Mouse (Mus musculus) heart, embryonic 12.5 days (tissue): ENCODE data around the gene Adra2a. TPM values are rescaled to one million over a fixed set of nuclear protein-coding genes. Genes with fewer than 3 reads are reported as not detected.

Source experiments
- ATAC-seq: fragments of 200-750 bp; cut with Nextera tagmentation; 2 replicates; pipeline ENCODE4 v1.8.0; 2017; ENCODE audit warnings: moderate TSS enrichment, moderate library complexity; ENCODE audit not compliant: insufficient number of reproducible peaks, low FRiP score
- H3K27ac ChIP-seq: fragments of 300-500 bp; sonication (generic); 2 replicates; pipeline ENCODE4 v1.5.1; 2016; ENCODE audit warnings: mild to moderate bottlenecking, moderate library complexity; ENCODE audit not compliant: poor library complexity, severe bottlenecking
- H3K27me3 ChIP-seq: fragments of 300-500 bp; sonication (generic); replicated peaks from 2 replicates; pipeline ENCODE4 v1.6.1; 2016; ENCODE audit warnings: mild to moderate bottlenecking, moderate library complexity
- H3K36me3 ChIP-seq: fragments of 300-500 bp; sonication (generic); 2 replicates; pipeline ENCODE4 v1.6.1; 2016; ENCODE audit warnings: mild to moderate bottlenecking, moderate library complexity
- H3K4me1 ChIP-seq: fragments of 300-500 bp; sonication (generic); replicated peaks from 2 replicates; pipeline ENCODE4 v1.6.1; 2016; ENCODE audit warnings: mild to moderate bottlenecking
- H3K4me2 ChIP-seq: fragments of 300-500 bp; sonication (generic); 2 replicates; pipeline ENCODE4 v1.6.1; 2016; ENCODE audit warnings: mild to moderate bottlenecking, moderate library complexity
- H3K4me3 ChIP-seq: fragments of 300-500 bp; sonication (generic); 2 replicates; pipeline ENCODE4 v1.5.1; 2016; ENCODE audit warnings: mild to moderate bottlenecking
- H3K9ac ChIP-seq: fragments of 300-500 bp; sonication (generic); 2 replicates; pipeline ENCODE4 v1.6.1; 2016; ENCODE audit warnings: mild to moderate bottlenecking, moderate library complexity
- H3K9me3 ChIP-seq: fragments of 300-500 bp; sonication (generic); replicated peaks from 2 replicates; pipeline ENCODE4 v1.6.1; 2016; ENCODE audit warnings: mild to moderate bottlenecking, moderate library complexity
- WGBS: fragments of 180-500 bp; shearing (Covaris S2); methylation state at CpG from one replicate; pipeline ENCODE4 v1.1.7; 2016; 5-methylcytosine and 5-hydroxymethylcytosine counted together
- polyA plus RNA-seq: library from polyadenylated mRNA; unstranded; fragments of >200 nt; fragmentation: Nextera tagmentation; extraction: Ambion mirVana; gene quantifications from 2 replicates; pipeline ENCODE4 v1.2.1, GENCODE M21; 2016

The Adra2a gene
- polyA plus RNA-seq, 1 experiment from 2014 or later, result 0.09 TPM

DNA sequence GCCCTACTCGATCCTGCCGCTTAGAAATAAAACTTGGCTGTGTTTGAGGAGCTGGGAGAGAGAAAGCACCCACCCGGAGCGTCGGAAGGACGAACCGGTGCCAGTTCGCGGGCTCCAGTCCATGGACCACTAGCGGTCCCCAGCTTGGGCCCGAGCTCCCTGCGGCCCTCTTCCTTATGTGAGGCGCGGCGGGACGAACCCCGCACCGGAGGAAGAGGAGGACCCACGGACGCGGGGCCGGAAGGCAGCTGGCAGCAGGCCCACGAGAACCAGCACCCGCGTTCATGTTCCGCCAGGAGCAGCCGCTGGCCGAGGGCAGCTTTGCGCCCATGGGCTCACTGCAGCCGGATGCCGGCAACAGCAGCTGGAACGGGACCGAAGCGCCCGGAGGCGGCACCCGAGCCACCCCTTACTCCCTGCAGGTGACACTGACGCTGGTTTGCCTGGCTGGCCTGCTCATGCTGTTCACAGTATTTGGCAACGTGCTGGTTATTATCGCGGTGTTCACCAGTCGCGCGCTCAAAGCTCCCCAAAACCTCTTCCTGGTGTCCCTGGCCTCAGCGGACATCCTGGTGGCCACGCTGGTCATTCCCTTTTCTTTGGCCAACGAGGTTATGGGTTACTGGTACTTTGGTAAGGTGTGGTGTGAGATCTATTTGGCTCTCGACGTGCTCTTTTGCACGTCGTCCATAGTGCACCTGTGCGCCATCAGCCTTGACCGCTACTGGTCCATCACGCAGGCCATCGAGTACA lies 2.2 kb downstream of the Adra2a start:
- WGBS, result 3% methylated on average over 55 of the region's 55 CpGs
- H3K4me1 ChIP-seq, result peaks cover 35% of the 10 kb centered on the region
- H3K27me3 ChIP-seq, result peaks cover 58% of the 10 kb centered on the region
- peak overlapping the region; percentile 96 for H3K4me2 ChIP-seq
- no peaks in the 10 kb centered on the region for H3K9me3 ChIP-seq
- H3K4me3 ChIP-seq, result peak overlapping the region; percentile 58
- no peak overlapping the region for H3K27ac ChIP-seq
- no peak for ATAC-seq
- H3K36me3 ChIP-seq, result no peaks in the 10 kb centered on the region
- H3K9ac ChIP-seq, result no peak overlapping the region

DNA sequence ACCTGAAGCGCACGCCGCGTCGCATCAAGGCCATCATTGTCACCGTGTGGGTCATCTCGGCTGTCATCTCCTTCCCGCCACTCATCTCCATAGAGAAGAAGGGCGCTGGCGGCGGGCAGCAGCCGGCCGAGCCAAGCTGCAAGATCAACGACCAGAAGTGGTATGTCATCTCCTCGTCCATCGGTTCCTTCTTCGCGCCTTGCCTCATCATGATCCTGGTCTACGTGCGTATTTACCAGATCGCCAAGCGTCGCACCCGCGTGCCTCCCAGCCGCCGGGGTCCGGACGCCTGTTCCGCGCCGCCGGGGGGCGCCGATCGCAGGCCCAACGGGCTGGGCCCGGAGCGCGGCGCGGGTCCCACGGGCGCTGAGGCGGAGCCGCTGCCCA lies 2.7 kb downstream of the Adra2a start:
- H3K27me3 ChIP-seq, result peaks cover 63% of the 10 kb centered on the region
- H3K4me1 ChIP-seq, result peaks cover 33% of the 10 kb centered on the region
- no peak overlapping the region for H3K27ac ChIP-seq
- H3K4me2 ChIP-seq, result peak overlapping the region; percentile 96
- no peaks in the 10 kb centered on the region for H3K9me3 ChIP-seq
- peak overlapping the region; percentile 58 for H3K4me3 ChIP-seq
- H3K9ac ChIP-seq, result peak overlapping the region; percentile 42; the same call in 1 of the 2 replicates
- WGBS, result under 1% methylated on average over 46 of the region's 46 CpGs
- no peak for ATAC-seq
- no peaks in the 10 kb centered on the region for H3K36me3 ChIP-seq

DNA sequence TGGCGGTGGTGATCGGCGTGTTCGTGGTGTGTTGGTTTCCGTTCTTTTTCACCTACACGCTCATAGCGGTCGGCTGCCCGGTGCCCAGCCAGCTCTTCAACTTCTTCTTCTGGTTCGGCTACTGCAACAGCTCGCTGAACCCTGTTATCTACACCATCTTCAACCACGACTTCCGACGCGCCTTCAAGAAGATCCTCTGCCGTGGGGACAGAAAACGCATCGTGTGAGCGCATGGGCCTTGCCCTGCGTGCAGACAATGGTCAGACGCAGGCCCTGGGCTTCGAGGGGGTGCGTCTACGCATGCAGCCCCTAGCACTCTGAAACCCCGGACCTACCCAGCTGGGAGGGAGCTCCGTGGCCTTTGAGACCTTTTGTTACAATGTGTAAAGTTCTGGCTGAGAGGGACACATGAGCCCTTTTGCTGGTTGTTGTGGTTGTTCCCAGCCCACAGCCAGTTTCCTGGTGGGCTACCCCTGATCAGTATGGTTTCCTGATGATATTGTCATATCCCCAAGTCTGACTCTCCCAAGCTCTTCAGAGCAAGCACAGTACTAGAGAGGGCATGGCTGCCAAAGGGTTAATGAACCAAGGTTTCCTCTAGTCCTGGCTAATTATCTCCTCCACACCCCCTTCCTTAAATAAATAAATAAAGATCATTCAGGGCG lies 3.6 kb downstream of the Adra2a start:
- Histone ChIP-seq H3K9ac (peak overlapping the region; percentile 42), H3K36me3 (no peaks in the 10 kb centered on the region), H3K4me3 (peak overlapping the region; percentile 58), H3K4me2 (peak overlapping the region; percentile 96), H3K27me3 (peaks cover 67% of the 10 kb centered on the region), H3K27ac (no peak overlapping the region), H3K4me1 (peaks cover 33% of the 10 kb centered on the region), H3K9me3 (no peaks in the 10 kb centered on the region)
- 1% methylated on average over 27 of the region's 27 CpGs for WGBS
- ATAC-seq, result no peak

DNA sequence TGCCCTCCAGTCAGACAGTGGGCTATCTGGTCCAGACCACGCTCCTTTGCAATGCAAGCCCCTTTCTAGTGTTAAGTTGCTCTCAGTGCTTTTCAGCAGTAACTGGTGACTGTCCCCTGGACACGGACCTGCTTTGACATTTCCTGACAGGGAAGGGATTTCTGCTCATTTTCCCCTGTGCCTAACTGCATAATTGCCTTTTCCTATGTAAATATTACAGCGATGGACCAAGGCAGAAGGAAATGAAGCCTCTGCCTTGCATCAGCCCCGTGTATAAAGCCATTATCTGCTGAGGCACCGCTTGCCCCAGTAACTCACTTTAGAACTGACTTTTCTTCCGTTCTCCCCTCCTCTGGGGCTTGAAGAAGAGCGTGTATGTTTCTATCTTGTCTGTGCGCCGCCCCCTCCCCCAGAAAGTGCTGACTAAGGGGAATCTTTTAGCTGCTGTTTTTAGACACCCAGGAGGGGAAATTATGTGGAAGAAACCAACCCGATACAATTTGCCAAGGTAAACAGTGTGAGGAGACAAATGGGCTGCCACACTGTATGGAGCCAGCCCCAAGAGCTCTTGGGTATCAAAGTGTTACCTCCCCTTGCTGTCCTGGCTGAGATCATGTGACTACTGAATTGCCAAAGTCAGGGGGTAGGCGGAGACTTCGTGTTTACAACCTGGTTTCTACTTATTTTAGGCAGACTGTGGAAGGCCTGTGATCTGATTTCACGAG lies 4.4 kb downstream of the Adra2a start:
- Histone ChIP-seq H3K4me3 (no peak overlapping the region), H3K9me3 (no peaks in the 10 kb centered on the region), H3K27me3 (peaks cover 70% of the 10 kb centered on the region), H3K27ac (no peak overlapping the region), H3K4me2 (peak overlapping the region; percentile 20; the same call in 1 of the 2 replicates), H3K4me1 (peaks cover 33% of the 10 kb centered on the region), H3K9ac (no peak overlapping the region), H3K36me3 (no peaks in the 10 kb centered on the region)
- ATAC-seq, result no peak
- WGBS, result 4% methylated on average over 13 of the region's 13 CpGs

DNA sequence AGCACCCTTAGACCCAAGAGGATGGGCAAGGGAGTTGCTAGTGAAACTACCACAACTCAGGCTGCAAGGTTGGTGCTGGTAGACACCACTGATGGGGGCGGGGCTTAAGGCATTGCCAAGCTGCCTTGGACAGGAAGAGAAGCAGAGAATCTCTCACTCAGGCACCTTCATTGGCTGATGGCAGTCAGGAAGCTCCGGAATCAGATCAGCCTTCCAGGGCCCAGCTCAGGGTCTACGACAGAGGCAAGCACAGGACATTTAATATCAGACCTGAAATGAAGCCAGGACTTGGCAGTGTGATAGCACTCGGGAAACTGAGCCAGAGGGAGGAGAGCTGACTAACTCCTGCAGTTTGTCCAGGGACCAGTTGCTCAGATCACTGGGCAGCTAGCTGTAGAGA lies 7.7 kb downstream of the Adra2a start:
- no peaks in the 10 kb centered on the region for H3K36me3 ChIP-seq
- H3K4me2 ChIP-seq, result no peak overlapping the region
- H3K9ac ChIP-seq, result no peak overlapping the region
- H3K27me3 ChIP-seq, result peaks cover 65% of the 10 kb centered on the region
- ATAC-seq, result no peak
- peaks cover 19% of the 10 kb centered on the region for H3K4me1 ChIP-seq
- 57% methylated on average over 4 of the region's 4 CpGs for WGBS
- no peaks in the 10 kb centered on the region for H3K9me3 ChIP-seq
- H3K27ac ChIP-seq, result no peak overlapping the region
- no peak overlapping the region for H3K4me3 ChIP-seq

DNA sequence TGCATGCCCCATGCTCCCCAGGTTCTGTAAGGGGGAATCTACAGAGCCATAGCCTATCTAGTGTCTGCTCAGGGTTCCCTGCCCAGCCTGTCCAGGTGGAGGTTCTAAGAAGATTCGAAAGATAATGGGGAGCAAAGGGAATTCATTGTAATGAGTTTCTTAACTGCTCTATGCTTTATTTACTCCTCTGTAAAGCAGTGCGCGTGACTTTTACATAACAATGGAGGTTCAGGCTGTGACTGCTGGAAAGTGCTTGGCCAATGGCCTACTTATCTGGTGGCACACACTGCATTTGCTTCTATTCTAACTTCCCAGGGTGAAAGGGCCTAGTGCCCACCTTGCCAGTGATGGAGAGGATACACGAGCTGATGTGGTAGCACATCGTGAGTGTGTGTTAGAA lies 11.9 kb downstream of the Adra2a start:
- H3K4me1 ChIP-seq, result no peaks in the 10 kb centered on the region
- peaks cover 25% of the 10 kb centered on the region for H3K27me3 ChIP-seq
- no peak overlapping the region for H3K9ac ChIP-seq
- no peaks in the 10 kb centered on the region for H3K9me3 ChIP-seq
- ATAC-seq, result no peak
- no peak overlapping the region for H3K4me2 ChIP-seq
- no peak overlapping the region for H3K4me3 ChIP-seq
- 66% methylated on average over 5 of the region's 5 CpGs for WGBS
- H3K36me3 ChIP-seq, result no peaks in the 10 kb centered on the region
- no peak overlapping the region for H3K27ac ChIP-seq

DNA sequence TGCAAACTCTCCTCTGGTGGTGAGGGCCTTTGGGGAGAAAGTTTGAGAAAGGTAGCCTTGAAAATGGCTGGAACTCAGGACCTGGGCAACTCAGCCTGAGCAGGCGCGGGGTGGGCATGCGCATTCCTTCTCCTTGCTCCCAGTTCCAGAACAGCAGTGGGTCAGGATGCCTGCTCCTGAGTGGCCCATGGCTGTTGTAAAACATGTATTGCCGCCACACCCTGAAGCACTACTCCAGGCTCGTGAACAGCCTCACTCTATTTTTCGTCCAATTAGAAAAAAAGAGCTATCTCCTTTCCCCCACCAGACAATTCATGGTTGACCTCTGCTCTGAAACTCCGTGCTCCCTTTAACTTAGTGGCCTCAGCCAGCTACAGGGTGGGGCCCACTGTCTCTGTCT lies 24.5 kb downstream of the Adra2a start:
- Histone ChIP-seq H3K4me3 (no peak overlapping the region), H3K4me2 (no peak overlapping the region), H3K27ac (no peak overlapping the region), H3K9ac (no peak overlapping the region), H3K4me1 (no peaks in the 10 kb centered on the region), H3K9me3 (no peaks in the 10 kb centered on the region), H3K27me3 (no peaks in the 10 kb centered on the region), H3K36me3 (no peaks in the 10 kb centered on the region)
- ATAC-seq, result no peak
- 82% methylated on average over 7 of the region's 7 CpGs for WGBS

DNA sequence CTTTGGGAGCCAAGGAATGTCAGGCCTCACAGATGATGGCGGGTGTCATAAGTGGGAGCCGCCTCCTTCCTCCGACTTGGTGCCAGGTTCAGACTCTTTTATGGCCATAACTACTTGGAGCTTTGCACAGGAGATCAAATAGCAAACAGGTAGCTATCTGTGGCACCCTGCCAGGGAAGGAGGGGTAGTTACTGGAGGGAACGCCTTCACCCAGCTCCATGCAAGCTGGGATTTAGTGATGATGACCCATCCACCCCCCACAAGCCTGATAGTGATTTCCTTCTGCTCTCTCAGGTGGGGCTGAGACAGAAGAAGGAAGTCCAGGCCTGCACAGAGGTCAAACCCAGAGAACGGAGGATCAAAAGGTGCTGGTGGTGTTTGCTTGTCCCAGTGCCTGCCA lies 26.6 kb downstream of the Adra2a start:
- no peak for ATAC-seq
- Histone ChIP-seq H3K4me3 (no peak overlapping the region), H3K4me2 (no peak overlapping the region), H3K36me3 (no peaks in the 10 kb centered on the region), H3K9me3 (no peaks in the 10 kb centered on the region), H3K27ac (no peak overlapping the region), H3K27me3 (no peaks in the 10 kb centered on the region), H3K4me1 (peaks cover 4% of the 10 kb centered on the region; the same call in 1 of the 2 replicates), H3K9ac (no peak overlapping the region)
- 71% methylated on average over 5 of the region's 5 CpGs for WGBS

DNA sequence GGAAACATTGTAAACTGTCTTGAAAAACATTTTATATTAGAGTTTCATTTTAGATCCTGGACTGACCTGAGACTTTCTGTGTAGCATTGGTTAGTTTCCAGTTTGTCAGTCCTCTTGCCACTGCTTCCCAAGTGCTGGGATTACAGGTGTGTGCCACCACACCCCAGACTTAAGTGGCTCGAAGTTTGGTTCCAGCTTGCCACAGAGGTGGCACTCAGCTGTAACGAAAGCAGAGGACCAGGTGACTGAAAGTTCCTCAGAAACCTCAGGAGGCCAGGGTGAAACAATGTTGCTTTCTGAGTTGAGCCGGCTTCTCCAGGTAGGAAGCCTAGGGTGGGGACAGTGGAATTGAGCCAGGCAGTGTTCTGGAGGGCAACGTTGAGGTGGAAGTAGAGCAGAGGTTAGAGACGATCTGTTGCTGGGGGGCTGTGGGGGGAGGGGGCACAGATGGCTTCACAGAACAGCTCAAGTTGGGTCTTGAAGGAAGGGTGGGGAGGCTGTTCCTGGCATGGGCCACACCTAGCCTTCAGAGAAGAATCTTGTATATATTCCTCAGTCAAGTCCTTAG lies 28.4 kb downstream of the Adra2a start:
- Histone ChIP-seq H3K36me3 (no peaks in the 10 kb centered on the region), H3K4me3 (no peak overlapping the region), H3K4me2 (no peak overlapping the region), H3K9ac (no peak overlapping the region), H3K27me3 (no peaks in the 10 kb centered on the region), H3K9me3 (no peaks in the 10 kb centered on the region), H3K27ac (no peak overlapping the region), H3K4me1 (peaks cover 4% of the 10 kb centered on the region; the same call in 1 of the 2 replicates)
- no peak for ATAC-seq
- 72% methylated on average over 5 of the region's 5 CpGs for WGBS

DNA sequence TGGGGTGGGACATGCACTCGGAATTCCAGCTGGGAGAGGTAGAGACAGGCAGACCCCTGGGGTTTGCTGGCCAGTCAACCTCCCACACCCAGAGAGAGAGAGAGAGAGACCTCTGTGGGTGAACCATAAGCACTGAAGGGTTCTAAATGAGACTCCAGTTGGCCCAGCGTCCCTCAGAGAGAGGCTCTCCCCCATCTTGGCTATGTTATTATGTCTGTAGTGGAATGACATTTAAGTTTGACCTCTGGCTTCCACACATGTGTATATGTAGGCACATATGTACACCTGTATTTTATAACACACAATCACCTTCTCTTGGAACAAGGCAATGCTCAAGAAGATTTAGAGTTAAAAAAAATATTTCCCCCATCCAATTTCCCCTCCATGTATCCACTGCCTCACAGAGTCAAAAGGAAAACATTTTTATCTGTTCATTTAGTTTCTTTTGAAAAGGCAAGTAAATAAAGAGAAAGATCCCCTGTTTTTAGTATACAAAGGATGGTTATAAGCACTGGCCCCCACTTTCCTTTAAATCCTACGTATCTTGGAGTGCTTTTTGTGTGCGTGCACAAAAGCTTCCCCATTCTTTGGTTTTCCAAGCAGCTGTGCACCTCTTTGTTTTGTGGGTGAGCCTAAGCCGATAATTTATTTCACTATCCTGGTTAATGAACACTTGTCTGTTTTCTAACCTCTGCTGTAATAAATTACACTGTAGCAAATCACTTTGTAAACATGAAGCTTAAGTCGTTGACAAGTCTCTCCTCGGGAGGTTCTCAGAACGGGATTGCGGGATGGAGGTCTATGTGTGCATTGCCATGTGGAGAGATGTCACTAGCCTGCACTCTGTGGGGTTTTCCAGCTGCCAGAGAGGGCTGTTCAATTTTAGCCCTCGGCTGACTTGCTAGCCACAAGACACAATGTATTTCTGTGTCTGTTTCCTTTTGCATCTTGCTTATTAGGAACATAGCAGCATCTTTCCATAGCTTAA lies 32.7 kb downstream of the Adra2a start:
- Histone ChIP-seq H3K4me2 (no peak overlapping the region), H3K27me3 (no peaks in the 10 kb centered on the region), H3K9me3 (no peaks in the 10 kb centered on the region), H3K27ac (no peak overlapping the region), H3K4me1 (peaks cover 4% of the 10 kb centered on the region; the same call in 1 of the 2 replicates), H3K9ac (no peak overlapping the region), H3K4me3 (no peak overlapping the region), H3K36me3 (no peaks in the 10 kb centered on the region)
- no peak for ATAC-seq
- WGBS, result 65% methylated on average over 10 of the region's 10 CpGs
